Mouse (Mus musculus) neural tube, embryonic 14.5 days (tissue): ENCODE data around the gene Gm9887. TPM values are rescaled to one million over a fixed set of nuclear protein-coding genes. Genes with fewer than 3 reads are reported as not detected.

Experiments used
- ATAC-seq: fragments of 200-750 bp; cut with Nextera tagmentation; 2 replicates; pipeline ENCODE4 v1.8.0; 2017; ENCODE audit warnings: low read depth, mild to moderate bottlenecking, moderate TSS enrichment, moderate library complexity
- H3K27ac ChIP-seq: fragments of 300-500 bp; sonication (generic); 2 replicates; pipeline ENCODE4 v1.5.1; 2014; ENCODE audit warnings: low read depth, mild to moderate bottlenecking, control low read depth, low read length, moderate library complexity, mixed read lengths
- H3K27me3 ChIP-seq: fragments of 300-500 bp; sonication (generic); 2 replicates; pipeline ENCODE4 v1.6.1; 2014; ENCODE audit warnings: low read length; ENCODE audit not compliant: control insufficient read depth, insufficient read depth
- H3K36me3 ChIP-seq: fragments of 300-500 bp; sonication (generic); 2 replicates; pipeline ENCODE4 v1.6.1; 2014; ENCODE audit warnings: low read length, mixed read lengths; ENCODE audit not compliant: control insufficient read depth, insufficient read depth
- H3K4me1 ChIP-seq: fragments of 300-500 bp; sonication (generic); 2 replicates; pipeline ENCODE4 v1.6.1; 2014; ENCODE audit warnings: low read length; ENCODE audit not compliant: control insufficient read depth, insufficient read depth
- H3K4me2 ChIP-seq: fragments of 300-500 bp; sonication (generic); 2 replicates; pipeline ENCODE4 v1.6.1; 2014; ENCODE audit warnings: mild to moderate bottlenecking, low read depth, low read length, control low read depth
- H3K4me3 ChIP-seq: fragments of 300-500 bp; sonication (generic); 2 replicates; pipeline ENCODE4 v1.5.1; 2014; ENCODE audit warnings: low read depth, low read length, control low read depth, mixed read lengths
- H3K9ac ChIP-seq: fragments of 300-500 bp; sonication (generic); replicated peaks from 2 replicates; pipeline ENCODE4 v1.6.1; 2014; ENCODE audit warnings: low read depth, mild to moderate bottlenecking, control low read depth, low read length, mixed read lengths
- H3K9me3 ChIP-seq: fragments of 300-500 bp; sonication (generic); 2 replicates; pipeline ENCODE4 v1.6.1; 2016; ENCODE audit warnings: low read length; ENCODE audit not compliant: control insufficient read depth
- WGBS: fragments of 180-500 bp; shearing (Covaris S2); extraction: QIAGEN DNeasy Blood & Tissue Kit; methylation state at CpG from one replicate; pipeline ENCODE4 v1.1.7; 2014; 5-methylcytosine and 5-hydroxymethylcytosine counted together
- polyA plus RNA-seq: library from polyadenylated mRNA; unstranded; fragments of >200 nt; fragmentation: Nextera tagmentation; extraction: Ambion mirVana; gene quantifications from 2 replicates; pipeline ENCODE4 v1.2.1, GENCODE M21; 2014

Gm9887 gene
- polyA plus RNA-seq, result 1.0 and 1.3 TPM in 2 replicates

DNA sequence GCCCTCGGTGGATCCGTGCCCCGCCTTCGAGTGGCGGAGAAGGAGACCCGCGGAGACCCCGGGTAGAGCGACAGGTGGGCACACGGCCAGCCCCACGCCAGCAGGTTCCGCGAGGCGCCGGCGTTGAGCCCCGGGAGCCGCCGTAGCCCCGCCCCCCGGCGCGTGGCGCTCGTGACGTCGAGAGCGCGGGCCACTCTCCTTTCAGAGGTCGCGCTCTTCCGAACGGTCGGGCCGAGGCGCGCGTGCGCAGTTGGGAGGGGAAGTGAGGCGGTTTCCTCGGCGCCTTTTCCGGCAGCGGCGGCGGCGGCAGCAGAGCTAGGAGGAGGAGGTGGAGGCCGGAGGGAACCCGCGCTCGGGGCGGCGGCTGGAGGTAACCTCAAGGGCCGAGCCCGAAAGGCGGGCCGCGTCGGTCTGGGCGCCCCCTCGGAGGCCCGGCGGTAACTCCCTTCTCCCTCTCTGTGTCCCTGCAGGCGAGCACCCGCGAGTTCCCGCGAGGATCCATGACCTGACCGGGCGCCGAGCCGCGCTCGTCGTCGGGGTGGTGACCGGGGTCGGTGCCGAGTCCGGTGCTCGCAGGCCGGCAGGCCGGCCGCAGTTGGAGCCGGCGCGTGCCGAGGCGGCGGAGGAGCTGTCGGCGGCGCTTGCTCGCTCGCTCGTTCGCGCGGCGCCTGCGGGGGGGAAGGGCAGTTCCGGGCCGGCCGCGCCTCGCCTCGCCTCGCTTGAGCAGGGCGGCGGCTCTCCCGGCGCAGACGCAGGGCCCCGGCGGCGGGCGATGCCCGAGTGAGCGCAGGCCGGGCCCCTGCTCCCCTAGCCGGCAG is at the start of gene Gm9887, which contains the start of gene Arf6:
Gm9887 (minus strand) TSS at position 605 of the 818 bp plus-strand sequence.
Arf6 (plus strand) TSS at position 297 of the 818 bp plus-strand sequence.
- H3K9me3 ChIP-seq, result no peaks in the 10 kb centered on the region
- no peaks in the 10 kb centered on the region for H3K27me3 ChIP-seq
- WGBS, result under 1% methylated on average over 99 of the region's 121 CpGs
- peak within 1 kb of the TSS; percentile 89 for H3K27ac ChIP-seq
- peaks cover 16% of the 10 kb centered on the region for H3K4me1 ChIP-seq
- no peaks in the 10 kb centered on the region for H3K36me3 ChIP-seq
- H3K9ac ChIP-seq, result peak within 1 kb of the TSS; percentile 94
- ATAC-seq, result peak; percentile 94
- H3K4me3 ChIP-seq, result peak within 1 kb of the TSS; percentile 99
- H3K4me2 ChIP-seq, result peak within 1 kb of the TSS; percentile 99

DNA sequence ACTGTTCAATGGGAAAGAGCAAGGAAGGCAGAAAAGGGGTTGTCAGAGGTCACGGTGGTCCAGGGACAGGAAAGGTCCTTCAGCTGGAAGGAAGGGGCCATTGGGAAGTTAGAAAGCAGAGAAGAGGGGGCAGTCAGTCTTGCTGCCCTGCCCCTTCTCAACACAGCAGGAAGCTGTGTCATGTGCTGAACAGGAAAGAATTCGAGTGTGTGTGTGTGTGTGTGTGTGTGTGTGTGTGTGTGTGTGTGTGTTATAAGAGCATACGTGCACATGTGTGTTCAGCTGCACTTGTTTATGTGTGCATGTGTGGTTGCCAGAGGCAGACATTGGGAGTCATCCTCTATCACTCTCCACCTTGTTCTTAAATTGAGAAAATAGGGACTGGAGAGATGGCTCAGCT is 48.5 kb upstream of the Gm9887 start:
- Histone ChIP-seq H3K27me3 (no peaks in the 10 kb centered on the region), H3K4me2 (no peak overlapping the region), H3K27ac (no peak overlapping the region), H3K36me3 (no peaks in the 10 kb centered on the region), H3K4me1 (no peaks in the 10 kb centered on the region), H3K9ac (no peak overlapping the region), H3K9me3 (no peaks in the 10 kb centered on the region), H3K4me3 (no peak overlapping the region)
- 73% methylated on average over 3 of the region's 3 CpGs for WGBS
- no peak for ATAC-seq

DNA sequence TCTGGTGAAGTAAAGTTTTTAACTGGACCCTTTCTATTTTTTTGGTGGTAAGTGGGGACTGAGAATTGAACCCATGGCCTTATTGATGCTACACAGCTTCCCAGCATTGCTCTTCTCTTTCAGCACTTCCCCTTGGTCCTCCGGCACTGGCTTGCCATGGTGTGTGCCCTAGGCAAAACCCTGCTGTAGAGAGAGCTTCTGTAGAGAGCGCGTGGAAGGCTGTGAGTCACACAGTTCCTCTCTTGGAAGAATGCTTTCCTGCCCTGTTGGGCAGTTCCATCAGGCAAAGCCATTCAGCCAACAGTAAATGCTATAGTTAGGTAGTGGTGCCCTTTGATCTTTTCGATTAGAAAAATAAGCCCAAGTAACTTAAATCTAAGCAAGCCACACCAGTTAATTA is 47.3 kb upstream of the Gm9887 start:
- Histone ChIP-seq H3K27me3 (no peaks in the 10 kb centered on the region), H3K4me1 (no peaks in the 10 kb centered on the region), H3K36me3 (no peaks in the 10 kb centered on the region), H3K4me3 (no peak overlapping the region), H3K9ac (no peak overlapping the region), H3K9me3 (no peaks in the 10 kb centered on the region), H3K27ac (no peak overlapping the region), H3K4me2 (no peak overlapping the region)
- WGBS, result 86% methylated on average over 4 of the region's 4 CpGs
- no peak for ATAC-seq

DNA sequence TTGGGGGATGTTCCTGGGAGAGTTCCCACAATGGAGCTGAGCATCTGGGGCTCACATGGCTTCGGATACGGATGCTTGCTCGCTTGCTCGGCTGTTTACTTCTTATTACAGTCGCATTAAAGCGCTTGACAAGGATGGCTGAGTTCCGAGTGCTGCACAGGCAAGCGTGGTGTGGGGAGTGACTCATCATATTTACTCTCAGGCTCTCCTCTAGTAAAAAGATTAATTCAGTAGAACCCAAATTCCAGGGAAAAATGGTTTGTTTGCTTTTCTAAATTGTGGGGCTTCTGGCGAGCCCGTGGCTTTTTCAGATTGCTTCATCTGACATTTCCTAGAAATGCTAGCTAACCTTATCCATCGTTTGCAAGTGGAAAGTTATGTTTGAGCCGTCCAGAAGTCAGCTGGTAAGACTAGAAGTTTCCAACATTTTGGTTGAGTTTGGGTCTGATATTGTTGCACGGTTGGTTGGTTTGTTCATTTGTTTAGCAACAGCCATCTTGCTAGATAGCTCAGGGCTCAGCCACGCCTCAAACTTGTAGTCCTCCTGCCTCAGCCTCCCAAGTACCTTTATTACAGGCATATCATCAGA is 46.9 kb upstream of the Gm9887 start:
- 82% methylated on average over 14 of the region's 14 CpGs for WGBS
- H3K4me2 ChIP-seq, result no peak overlapping the region
- ATAC-seq, result no peak
- H3K4me3 ChIP-seq, result no peak overlapping the region
- H3K36me3 ChIP-seq, result no peaks in the 10 kb centered on the region
- no peaks in the 10 kb centered on the region for H3K9me3 ChIP-seq
- no peak overlapping the region for H3K9ac ChIP-seq
- no peaks in the 10 kb centered on the region for H3K4me1 ChIP-seq
- H3K27me3 ChIP-seq, result no peaks in the 10 kb centered on the region
- no peak overlapping the region for H3K27ac ChIP-seq

DNA sequence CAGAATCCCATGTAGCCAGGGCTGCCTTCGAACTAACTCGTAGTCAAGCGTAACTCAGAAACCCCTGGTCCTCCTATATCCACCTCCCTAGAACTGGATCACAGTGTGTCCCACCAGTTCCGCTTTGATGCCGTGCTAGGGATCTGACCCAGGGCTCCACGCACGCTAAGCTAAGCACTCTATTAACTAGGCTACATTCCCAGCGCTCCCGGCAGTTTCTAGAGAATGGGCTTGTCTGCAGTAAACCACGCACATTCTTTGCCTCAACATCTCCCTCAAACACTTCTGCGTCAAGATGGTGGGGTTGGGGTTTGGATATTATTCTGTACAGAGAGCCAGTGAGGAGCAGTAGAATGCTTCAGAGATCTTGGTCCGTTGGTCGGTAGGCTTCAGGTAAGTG is 46.3 kb upstream of the Gm9887 start:
- no peak for ATAC-seq
- no peak overlapping the region for H3K27ac ChIP-seq

DNA sequence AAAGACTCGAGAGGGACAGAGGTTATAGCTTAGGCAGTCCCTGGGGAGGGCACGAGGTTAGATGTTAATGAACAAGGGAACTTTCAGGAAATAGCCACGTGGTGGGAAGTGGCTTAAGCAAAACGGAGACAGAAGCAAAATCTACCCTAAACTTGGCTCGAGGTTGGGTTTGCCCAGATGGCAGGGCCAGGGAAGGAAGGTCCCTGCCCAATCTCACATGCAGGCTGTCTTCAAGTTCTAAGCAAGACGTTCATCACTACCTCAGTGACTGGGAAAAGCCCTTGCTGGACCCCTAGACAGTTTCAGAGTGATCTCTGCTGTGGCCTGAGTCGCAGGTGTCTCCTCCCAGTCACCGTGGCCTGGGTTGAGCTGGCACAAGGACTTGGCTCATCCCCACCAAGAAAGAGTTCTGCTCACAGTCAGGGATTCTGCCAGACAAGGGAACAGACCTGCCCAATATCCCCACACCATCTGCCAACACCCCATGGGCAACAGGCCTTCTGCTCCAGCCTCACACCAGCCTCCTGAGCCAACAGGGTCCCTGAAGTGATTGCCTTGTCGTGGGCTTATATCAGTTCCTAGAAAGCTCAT is 45.5 kb upstream of the Gm9887 start:
- 62% methylated on average over 9 of the region's 9 CpGs for WGBS
- Histone ChIP-seq H3K36me3 (no peaks in the 10 kb centered on the region), H3K27ac (no peak overlapping the region), H3K4me2 (no peak overlapping the region), H3K4me3 (no peak overlapping the region), H3K9ac (no peak overlapping the region), H3K9me3 (no peaks in the 10 kb centered on the region), H3K27me3 (no peaks in the 10 kb centered on the region), H3K4me1 (no peaks in the 10 kb centered on the region)
- ATAC-seq, result no peak

More for the DNA sequence above, 46.3 kb upstream of the Gm9887 start:
- H3K4me1 ChIP-seq, result no peaks in the 10 kb centered on the region
- no peaks in the 10 kb centered on the region for H3K9me3 ChIP-seq
- 88% methylated on average over 13 of the region's 13 CpGs for WGBS
- H3K4me3 ChIP-seq, result no peak overlapping the region
- no peak overlapping the region for H3K9ac ChIP-seq
- no peaks in the 10 kb centered on the region for H3K27me3 ChIP-seq
- no peak overlapping the region for H3K4me2 ChIP-seq
- no peaks in the 10 kb centered on the region for H3K36me3 ChIP-seq

DNA sequence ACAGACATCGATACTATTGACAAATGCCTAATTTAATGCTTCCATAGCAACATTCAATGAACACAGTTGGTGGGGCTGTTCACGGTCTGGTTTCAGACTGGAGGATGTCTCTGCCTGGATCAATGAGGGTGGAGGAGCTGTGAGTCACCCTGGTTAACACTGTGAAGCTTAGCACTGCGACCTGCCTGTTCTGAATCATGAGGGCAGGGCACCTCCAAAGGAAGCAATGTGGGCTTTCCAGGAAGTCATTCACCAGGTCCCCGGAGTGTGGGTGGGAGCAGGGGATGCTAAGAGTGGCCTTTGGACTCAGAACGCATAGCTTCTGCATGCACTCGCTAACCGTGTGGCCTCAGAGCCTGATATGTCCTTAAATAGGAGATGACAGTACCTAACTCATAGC is 44.5 kb upstream of the Gm9887 start:
- Histone ChIP-seq H3K9me3 (no peaks in the 10 kb centered on the region), H3K27me3 (no peaks in the 10 kb centered on the region), H3K9ac (no peak overlapping the region), H3K4me2 (no peak overlapping the region), H3K27ac (no peak overlapping the region), H3K4me3 (no peak overlapping the region), H3K36me3 (no peaks in the 10 kb centered on the region), H3K4me1 (no peaks in the 10 kb centered on the region)
- no peak for ATAC-seq
- WGBS, result 74% methylated on average over 7 of the region's 7 CpGs

DNA sequence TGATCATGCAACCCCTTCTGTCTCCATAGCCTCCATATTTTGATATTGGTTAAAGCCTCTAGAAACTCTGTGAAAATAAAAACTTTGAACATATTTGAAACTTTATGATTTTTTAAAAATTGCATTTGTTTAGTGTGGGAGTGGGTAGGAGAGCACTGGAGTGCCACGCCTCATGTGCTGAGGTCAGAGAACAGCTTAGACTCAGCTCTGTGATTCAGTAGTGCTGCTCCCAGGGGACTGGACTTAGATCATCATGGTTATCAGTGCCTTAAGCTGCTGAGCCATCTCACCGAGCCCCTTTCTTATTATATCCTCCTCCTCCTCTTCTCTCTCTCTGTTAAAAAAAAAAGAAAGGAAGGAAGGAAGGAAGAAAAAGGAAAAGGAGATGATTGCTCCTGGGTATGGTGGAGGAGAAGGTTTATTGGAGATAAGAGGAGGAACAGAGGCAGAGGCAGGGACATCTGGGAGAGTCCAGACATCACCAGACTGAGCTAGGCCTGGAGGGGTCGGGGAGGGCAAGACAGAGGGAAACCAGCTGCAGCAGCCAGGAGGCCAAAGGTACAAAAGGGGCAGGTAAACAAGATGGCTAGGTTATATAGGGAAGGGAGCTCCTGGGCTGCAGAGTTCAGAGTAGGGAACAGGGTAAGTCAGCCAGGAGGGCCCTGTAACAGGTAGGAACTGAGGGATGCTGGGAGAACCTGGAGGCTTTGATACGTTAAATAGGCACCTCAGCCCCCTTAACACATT is 42.7 kb upstream of the Gm9887 start:
- WGBS, result 81% methylated on average over 4 of the region's 4 CpGs
- no peaks in the 10 kb centered on the region for H3K9me3 ChIP-seq
- no peak overlapping the region for H3K4me2 ChIP-seq
- H3K36me3 ChIP-seq, result no peaks in the 10 kb centered on the region
- no peaks in the 10 kb centered on the region for H3K4me1 ChIP-seq
- H3K27me3 ChIP-seq, result no peaks in the 10 kb centered on the region
- no peak overlapping the region for H3K9ac ChIP-seq
- ATAC-seq, result no peak
- no peak overlapping the region for H3K27ac ChIP-seq
- no peak overlapping the region for H3K4me3 ChIP-seq
